Mouse (Mus musculus) stomach, adult 2 months (tissue): ENCODE data around the gene Spock2. TPM values are rescaled to one million over a fixed set of nuclear protein-coding genes. Genes with fewer than 3 reads are reported as not detected.

Experiments
- polyA plus RNA-seq: library from polyadenylated mRNA; depleted of rRNA; stranded (reverse); fragments of >200 nt; gene quantifications from 2 replicates; pipeline ENCODE4 v1.2.3, GENCODE M21; 2012; rRNA removed

Spock2 gene
- 2.5 and 3.0 TPM in 2 replicates for polyA plus RNA-seq

DNA sequence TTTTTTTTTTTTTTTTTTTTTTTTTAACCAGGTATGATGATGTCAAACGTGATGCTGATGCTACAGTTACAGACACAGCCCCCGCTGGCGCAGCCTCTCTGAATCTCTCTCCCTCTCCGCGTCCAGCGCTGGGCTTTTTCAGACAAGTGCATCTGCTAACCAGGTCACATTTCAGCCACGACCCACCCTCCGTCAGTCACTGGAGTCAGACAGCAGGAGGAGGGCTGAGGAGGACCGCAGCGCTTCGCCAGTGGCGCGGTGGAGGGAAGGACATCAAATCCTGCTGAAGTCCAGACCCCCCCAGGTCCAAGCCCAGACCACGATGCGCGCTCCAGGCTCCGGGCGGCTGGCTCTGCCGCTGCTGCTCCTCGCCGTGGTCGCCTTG lies at the start of gene Spock2:
TSS of gene Spock2 (plus strand) at position 74 of the 385 bp plus-strand sequence.

Other genes with a start within 250 kb of the Spock2 start
- 23.5 and 26.3 TPM in 2 replicates for gene Dnajb12, start 226.7 kb upstream of the Spock2 start, polyA plus RNA-seq
- gene Ddit4, start 154.4 kb upstream of the Spock2 start, polyA plus RNA-seq = 48.4 and 65.8 TPM in 2 replicates
- 9.6 and 10.1 TPM in 2 replicates for gene Ascc1, start 103.4 kb upstream of the Spock2 start, polyA plus RNA-seq
- gene Anapc16, start 103.1 kb upstream of the Spock2 start, polyA plus RNA-seq = 18.4 and 18.9 TPM in 2 replicates
- gene Chst3, start 113.0 kb downstream of the Spock2 start, polyA plus RNA-seq = 2.7 and 3.4 TPM in 2 replicates
- 386 and 394 TPM in 2 replicates for gene Psap, start 171.4 kb downstream of the Spock2 start, polyA plus RNA-seq
- 13.2 and 14.6 TPM in 2 replicates for gene Vsir, start 240.6 kb downstream of the Spock2 start, polyA plus RNA-seq